Mouse (Mus musculus): ENCODE results near the gene D930048N14Rik.

The D930048N14Rik gene

DNA sequence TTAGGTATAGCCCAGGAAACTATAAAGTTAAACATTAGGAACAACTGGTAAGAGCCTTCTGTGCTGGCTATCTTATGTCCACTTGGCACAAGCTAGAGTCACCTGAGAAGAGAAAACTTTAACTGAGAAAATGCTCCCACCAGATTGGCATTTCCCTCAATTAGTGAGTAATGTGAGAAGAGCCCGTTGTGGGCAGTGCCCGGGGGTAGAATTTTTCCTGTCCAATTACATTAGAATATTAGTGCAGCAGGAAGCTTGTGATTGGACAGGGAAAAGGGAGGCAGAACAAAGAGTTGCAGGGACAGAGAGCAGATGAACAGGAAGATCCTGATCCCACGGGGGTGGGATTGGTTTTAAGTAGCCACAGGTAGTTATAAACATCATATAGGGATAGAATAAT, 52.1 kb downstream of the D930048N14Rik start:
- DNase-seq (ENCODE audit: low spot score), result no peak

DNA sequence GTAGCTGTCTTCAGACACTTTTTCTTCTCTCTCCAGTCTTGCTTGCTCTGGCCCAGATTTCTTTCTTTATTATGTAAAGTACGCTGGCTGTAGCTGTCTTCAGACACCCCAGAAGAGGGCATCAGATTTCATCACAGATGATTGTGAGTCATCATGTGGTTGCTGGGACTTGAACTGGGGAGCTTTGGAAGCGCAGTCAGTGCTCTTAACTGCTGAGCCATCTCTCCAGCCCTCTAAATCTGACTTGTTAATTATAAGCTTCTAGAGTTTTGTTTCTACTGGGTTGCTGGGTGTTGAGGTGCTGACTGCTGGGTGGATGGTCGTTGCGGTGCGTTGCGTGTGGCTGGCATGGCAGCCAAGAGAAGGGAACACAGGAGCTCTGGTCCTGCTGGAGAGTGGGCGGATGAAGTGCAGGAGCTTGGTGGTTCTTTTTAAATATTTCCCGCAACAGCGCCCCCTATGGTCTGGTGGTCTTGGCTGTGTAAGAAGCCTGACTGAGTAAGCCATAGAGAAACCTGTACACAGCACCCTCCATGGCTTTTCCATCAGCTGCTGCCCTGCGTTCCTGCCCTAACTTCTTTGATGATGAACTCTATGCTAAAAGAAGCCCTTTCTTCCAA, 52.7 kb downstream of the D930048N14Rik start:
- DNase-seq (ENCODE audit: low spot score), result no peak

DNA sequence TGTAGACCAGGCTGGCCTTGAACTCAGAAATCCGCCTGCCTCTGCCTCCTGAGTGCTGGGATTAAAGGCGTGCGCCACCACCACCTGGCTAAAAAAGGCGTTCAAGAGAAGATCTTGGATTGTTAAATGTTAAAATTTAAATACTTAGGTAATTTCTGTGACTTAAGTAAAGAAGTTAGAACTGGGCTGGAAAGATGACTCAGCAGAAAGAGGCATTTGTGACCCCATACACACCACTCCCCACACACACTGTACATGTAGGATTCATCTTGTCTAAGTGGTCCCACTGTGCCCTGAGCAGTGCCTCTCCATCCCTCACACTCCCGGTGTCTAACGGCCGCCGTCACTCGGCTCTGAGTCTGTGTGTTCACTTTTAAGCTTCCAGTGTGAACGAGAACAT, 55.7 kb downstream of the D930048N14Rik start:
- no peak for DNase-seq (ENCODE audit: low spot score)

DNA sequence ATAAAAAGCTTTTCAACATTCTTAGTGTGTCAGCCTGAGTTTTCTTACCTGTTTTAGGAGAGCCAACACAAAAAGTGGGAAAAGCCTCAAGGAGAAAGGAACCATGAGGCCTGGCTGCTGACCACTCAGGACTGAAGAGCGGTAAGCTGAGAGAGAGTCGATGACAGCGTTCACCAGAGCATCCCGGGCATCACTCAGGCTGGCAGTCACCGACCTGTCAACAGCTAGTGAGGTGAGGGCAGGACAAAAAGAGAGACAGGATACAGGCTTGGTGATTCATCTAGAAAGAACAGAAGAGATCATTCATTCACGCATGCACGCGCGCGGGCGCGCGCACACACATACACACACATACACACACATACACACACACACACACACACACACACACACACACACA, 56.3 kb downstream of the D930048N14Rik start:
- DNase-seq (ENCODE audit: low spot score), result no peak
